Mouse (Mus musculus): ENCODE data around the gene Gm42791.

- no peak for TF ChIP-seq CTCF (IDR thresholded peaks at IDR 0.05; ENCODE audit: control insufficient read depth, insufficient read depth, low read length)
- no peak for TF ChIP-seq POLR2A (IDR thresholded peaks at IDR 0.05; ENCODE audit: borderline replicate concordance, control insufficient read depth, low read depth, low read length)
These were observed 29.1 kb downstream of the Gm42791 start for GRCm38 (mm10) chr5:148965691-148966333.

All from bone marrow, adult 2 months (tissue).